Mouse (Mus musculus) ES-E14 (cell line): ENCODE results near the gene Ccdc191.

Experiments
- CHD2 ChIP-seq: IDR thresholded peaks from 2 replicates; pipeline ENCODE4 v1.6.1; 2014; ENCODE audit warnings: mild to moderate bottlenecking, low read depth, low read length, inconsistent platforms
- HCFC1 ChIP-seq: IDR thresholded peaks from 2 replicates; pipeline ENCODE4 v1.6.1; 2012; ENCODE audit warnings: low read length, inconsistent platforms, borderline replicate concordance; ENCODE audit not compliant: insufficient read depth
- MAFK ChIP-seq: IDR thresholded peaks from 2 replicates; pipeline ENCODE4 v1.6.1; 2014; ENCODE audit warnings: mild to moderate bottlenecking, low read depth, low read length, inconsistent platforms; ENCODE audit not compliant: insufficient read depth
- ZC3H11A ChIP-seq: IDR thresholded peaks from 2 replicates; pipeline ENCODE4 v1.6.1; 2012; ENCODE audit warnings: low read depth, mild to moderate bottlenecking, inconsistent platforms, low read length, borderline replicate concordance
- ZNF384 ChIP-seq: IDR thresholded peaks from 2 replicates; pipeline ENCODE4 v1.6.1; 2012; ENCODE audit warnings: low read depth, low read length, inconsistent platforms

DNA sequence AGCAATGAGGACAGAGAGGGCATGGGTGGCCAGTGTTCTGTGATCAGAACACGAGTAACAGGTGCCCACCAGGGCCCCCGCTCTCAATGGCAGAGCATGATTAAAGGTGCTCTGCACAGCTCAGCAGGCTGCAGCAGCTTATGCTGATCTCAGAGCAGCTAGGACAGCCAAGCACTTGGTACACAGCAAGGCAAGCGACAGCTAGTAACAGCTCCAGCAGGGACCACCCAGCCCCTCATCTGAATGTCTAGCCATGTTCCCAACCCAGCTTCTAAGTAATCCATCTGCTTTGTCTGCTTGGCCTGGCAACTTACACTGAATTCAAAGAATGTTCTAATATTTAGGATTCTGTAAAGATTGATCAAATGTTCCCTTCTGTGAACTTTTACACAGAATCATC, 74.2 kb downstream of the Ccdc191 start:
- TF ChIP-seq MAFK = no peak
- TF ChIP-seq ZC3H11A = no peak
- TF ChIP-seq CHD2 = no peak
- no peak for TF ChIP-seq HCFC1
- TF ChIP-seq ZNF384 = no peak
